Mouse (Mus musculus): ENCODE data around the gene Atxn2.
"Not testable (repeated sequence)": the region's sequence is repeated elsewhere in the genome, so short reads cannot be mapped to it uniquely, and the experiment has no call there.

The Atxn2 gene

DNA sequence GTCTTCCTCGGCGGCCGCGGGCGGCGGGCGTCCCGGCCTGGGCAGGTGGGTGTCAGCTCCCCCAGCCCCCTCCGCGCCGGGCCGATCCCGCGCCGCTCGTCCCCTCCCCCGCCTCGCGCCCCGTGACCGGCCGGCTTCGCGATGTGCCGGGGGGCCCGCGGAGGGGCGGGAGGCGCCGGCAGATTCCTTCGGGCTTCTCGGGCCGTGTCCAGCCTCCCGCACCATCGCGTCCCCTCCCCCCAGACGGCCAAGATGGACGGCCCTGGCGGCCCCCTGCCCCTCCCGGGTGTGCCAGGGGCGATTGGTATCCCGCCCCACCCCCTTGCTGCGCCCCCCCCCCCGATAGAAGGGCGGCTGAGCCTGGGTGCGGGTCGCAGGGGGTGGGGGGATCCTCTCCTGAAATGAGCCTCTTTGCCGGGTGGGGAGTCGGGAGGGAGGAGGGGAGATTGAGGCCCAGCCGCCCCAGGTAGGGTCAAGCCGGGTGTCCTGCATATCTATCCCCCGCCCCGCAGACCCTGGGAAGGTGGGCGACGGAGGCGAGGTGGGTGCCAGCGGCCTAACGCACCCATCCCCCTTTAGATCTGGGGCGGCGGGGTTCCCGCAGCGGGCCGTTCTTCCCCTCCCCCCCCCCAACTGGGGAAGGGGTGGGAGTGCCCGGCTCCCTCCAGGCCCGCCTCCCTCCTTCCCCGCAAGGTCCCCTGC, 1.2 kb downstream of the Atxn2 start:
- peak; percentile 67 for DNase-seq

DNA sequence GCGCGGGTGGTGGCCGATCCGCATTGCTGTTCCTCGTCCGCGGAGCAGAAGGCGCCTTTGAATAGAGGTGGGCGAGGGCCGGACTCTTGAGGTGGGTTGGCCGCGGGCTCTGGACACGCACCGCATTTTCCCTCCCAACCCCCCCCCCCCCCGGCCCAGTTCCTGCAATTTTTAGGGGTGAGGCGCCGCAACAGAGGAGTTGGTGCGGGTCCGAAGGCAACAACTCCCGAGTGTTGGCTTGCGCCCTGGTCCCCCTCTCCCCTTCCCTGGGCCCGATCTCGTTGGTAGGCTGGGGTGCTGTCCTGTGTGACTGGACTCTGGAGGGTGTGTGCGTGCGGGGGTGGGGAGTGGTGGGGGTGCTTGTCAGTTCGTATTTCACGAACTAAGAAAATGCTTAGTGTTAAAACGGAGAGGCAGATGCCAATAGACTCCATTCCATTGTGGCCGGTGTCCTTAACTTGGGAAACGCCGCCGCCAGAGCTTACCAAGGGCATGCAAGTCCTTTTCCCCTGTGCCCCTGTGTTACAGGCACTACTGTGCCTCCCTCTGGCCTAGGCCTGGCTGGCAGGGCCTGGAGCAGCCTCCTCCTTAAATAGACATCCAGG, 1.9 kb downstream of the Atxn2 start:
- DNase-seq: peak; percentile 71

DNA sequence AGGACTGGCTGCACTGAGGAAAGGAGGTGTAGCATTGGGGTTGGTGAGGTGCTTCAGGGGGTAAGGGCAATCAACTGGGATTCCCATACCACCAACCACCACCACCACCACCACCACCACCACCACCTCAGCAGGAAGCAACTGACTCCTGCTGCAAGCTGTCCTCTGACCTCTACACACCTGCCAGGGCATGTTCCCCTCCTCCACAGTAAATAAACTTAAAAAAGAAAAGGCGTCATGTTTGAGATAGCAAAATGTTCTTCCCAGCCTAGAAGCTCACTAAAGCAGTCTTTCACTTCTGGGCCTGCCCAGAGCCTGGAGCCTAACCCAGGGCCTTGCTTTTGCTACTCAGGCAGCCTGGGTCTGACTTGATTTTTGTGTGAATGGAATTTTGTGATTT, 3.2 kb downstream of the Atxn2 start:
- DNase-seq: no peak

DNA sequence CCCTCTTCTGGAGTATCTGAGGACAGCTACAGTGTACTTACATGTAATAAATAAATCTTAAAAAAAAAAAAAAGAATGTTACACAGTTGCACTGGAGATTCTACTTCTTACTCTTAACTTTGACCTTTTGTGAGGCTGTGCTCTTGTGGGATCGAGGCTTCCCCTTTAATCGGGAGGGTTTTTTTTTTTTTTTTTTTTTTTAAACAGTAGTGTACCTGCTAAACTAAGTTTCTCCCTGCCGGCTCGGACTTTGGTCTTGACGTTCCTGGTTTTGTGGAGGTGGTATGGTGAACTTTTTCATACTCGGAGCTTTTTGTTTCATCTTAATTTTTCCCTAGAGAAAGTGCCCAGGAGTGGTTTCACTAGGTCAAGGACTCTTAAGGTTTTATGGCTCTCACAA, 3.8 kb downstream of the Atxn2 start:
- DNase-seq: no peak

DNA sequence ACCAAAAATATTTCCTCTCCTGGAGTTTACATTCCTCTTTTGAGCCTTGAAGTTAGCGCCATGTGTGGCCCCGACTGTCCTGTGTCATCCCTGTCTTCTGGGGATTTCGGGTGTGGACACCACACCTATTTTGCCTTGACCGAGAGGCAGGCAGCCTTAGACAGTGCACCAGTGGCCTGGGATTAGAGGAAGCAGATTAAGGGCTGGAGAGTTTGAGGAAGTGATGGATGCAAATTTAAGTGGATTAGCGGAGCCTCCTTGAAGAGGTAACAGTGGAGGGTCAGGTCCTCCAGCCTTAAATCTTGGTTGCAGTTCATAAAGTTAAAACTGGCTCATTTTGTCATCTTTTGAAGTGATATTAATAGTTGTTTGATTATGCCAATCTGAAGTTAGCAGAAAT, 7.3 kb downstream of the Atxn2 start:
- DNase-seq: no peak

DNA sequence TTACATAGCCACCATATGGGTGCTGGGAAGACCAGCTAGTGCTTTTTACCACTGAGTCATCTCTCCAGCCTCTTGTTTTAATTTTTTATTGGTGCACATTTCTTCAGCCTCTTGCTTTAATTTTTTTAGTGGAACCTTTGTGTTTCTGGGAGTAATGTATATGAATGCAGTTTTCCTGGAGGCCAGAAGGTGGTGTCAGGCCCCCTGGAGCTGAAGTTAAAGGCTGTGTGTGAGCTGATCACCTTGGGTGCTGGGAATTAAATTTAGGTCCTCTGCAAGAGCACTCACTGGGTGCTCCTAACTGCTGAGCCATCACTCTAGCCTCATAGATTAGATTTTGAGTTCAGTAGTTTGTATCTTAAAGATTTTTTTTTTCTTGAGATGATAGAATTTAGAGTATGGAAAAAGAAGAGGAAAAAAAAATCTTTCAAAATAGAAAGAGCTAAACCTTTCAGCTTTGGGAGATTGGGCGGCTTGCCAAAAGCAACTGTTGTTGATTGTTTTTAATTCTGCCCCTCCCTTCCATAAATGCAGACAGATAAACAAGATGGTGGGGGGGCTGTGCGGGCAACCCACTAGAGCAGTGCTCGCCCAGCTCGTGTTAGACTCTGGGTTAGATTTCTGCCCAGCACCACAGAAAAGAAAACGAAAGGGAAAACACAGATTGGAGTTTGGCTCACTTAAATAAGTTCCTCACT, 9.9 kb downstream of the Atxn2 start:
- peak; percentile 33 for DNase-seq

DNA sequence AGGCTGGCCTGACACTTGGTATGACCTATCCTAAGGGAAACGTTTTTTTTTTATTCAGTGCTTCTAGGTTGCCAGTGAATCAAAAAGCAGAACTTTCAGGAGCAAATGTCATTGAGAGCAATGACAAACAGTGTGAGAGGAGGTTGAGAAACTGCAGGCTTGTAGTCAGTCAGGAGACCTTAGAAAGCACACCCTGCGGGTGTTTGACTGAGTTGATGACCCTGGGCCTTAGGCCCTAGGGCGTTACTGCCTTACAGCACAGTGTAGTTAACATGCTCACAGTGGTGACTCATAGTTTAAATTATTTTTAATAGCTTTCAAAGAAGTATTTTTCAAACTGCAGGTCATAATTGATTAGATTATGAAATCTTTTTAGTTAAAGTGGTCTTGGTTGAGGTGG, 10.7 kb downstream of the Atxn2 start:
- DNase-seq: no peak

DNA sequence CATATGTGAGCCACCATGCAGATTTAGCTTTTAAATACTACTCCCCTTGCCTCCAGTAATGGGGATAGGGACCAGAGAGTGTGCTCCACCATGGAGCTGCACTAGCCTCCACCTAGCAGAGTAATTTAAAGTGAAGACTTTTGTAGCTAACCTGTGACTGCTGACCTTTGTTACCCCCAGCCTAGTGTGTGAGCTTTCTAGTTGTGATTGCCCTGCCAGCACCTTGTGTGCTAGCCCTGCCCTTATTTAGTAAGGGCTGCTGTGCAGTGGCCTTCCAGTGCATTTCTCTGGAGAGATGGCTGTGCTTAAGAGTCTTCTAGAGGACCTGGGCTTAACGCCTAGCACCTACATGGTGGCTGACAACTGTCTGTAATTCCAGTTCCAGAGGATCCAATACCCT, 13.5 kb downstream of the Atxn2 start:
- DNase-seq: no peak

DNA sequence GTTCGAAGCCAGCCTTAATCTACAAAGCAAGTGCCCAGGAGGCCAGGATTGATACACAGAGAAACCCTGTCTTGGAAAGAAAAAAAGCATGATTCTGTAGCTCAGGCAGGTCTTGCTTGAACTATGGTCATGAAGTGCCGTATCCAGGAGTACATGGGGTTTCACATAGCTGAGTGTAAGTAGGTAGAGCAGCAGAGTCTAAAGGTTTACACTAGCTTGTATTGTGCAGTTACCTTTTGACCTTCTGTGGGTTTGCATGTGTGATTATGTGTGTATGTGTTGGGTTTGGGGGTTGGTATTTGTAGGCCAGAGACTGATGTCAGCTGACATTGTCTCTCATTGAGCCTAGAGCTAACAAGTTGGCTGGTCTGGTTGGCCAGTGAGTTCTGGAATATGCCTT, 18.9 kb downstream of the Atxn2 start:
- DNase-seq: no peak

DNA sequence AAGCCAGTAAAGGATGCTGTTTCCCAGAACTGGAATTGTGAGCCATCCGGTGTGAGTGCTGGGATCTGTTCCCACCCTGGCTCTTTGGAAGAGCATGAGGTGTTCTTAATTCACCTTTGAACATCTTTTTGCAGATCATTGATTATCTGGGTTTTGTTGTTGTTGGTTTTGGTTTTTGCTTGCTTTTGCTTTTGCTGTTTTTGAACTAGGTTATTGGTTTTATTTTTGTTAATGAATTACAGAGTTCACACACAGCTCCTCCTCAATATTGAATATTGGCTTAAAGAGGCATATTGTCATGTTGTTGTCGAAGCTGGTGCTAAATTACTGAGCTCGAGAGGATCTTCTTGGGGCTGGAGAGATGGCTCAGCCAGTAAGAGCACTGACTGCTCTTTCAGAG, 25.5 kb downstream of the Atxn2 start:
- DNase-seq: no peak

DNA sequence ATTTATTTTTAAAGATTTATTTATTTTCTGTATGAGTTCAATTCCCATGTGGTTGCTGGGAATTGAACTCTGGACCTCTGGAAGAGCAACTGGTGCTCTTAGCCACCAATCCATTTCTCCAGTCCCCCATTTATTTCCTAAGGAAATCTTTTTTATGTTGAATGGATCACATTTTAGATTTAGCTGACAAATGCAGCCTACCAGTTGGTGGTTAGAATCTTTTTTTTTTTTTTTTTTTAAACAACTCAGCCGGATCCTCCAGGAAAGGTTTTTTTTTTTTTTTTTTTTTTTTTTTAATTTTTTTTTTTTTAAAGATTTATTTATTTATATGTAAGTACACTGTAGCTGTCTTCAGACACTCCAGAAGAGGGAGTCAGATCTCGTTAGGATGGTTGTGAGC, 27.0 kb downstream of the Atxn2 start:
- not testable (repeated sequence) for DNase-seq

DNA sequence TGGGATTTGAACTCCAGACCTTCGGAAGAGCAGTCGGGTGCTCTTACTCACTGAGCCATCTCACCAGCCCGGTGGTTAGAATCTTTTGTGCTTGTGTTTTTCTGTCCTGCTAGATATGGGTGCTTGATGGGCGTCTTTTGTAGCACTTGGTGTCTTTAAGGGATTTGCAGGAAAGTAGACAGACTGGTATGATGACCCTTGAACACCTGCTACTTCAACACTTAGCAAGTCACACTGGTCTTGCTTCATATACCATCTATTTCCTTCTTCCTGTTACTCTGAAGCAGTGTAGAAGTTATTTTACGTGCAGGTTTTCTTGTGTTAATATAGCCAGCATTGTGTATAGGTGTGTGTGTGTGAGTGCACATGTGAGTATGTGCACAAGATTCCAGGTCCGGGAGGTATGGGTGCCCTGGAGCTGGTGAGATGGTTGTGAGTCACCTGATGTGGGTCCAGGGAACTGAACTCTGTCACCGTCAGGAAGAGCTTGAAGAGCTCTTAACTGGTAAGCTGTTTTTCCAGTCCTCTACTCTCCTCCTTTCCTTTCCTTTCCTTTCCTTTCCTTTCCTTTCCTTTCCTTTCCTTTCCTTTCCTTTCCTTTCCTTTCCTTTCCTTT, 27.5 kb downstream of the Atxn2 start:
- DNase-seq: no peak

DNA sequence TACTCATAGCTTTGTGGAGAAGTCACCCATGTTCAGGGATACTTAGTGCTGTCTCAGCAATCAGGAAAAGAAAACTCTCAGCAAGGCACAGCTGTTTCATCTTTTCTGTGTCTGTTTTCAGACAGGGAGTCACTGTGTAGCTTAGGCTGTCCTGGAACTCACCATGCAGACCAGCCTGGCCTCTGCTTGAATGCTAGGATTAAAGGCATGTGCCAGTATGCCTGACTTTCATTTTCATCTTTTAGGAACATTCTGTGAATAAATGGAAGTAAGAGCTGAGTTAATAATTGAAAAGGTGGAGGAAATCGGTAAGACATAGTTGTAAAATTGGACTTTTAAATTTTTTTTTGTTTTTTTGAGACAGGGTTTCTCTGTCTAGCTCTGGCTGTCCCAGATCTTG, 29.4 kb downstream of the Atxn2 start:
- no peak for DNase-seq

DNA sequence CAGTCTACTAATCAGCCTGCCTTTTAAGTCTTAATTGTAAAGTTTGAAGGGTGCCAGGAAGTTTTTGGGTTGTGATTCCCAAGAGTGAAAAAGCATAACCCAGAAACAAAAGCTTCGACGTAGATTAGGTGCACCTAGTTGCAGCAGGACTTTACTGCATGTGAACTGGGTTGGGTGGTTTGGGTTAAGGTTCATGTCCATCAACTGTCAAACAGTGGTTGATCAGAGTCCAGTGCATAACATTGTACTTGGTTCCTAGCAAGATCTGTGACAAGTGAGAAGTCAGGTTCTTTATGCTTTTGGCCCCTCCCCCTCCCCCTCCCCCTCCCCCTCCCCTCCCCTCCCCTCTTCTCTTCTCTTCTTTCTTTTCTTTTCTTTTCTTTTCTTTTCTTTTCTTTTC, 31.8 kb downstream of the Atxn2 start:
- DNase-seq: no peak

DNA sequence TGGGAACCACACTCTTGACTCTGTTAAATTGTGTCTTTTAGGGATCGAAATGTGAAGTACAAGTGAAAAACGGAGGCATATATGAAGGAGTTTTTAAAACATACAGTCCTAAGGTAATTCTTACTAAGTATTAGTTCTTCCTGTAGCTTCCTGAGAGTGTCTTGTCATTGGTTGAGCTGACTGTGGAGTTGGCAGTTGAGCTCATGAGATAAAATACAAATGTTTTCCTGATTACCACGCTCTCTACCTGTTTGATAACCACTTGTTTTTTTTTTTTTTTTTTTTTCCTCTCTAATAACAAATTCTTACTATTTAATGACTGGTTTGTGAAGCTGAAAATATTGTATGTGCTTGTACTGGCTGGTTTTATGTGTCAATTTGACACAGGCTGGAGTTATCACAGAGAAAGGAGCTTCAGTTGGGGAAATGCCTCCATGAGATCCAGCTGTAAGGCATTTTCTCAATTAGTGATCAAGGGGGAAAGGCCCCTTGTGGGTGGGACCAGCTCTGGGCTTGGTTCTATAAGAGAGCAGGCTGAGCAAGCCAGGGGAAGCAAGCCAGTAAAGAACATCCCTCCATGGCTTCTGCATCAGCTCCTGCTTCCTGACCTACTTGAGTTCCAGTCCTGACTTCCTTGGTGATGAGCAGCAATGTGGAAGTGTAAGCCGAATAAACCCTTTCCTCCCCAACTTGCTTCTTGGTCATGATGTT, 36.9 kb downstream of the Atxn2 start:
- DNase-seq: not testable (repeated sequence)

DNA sequence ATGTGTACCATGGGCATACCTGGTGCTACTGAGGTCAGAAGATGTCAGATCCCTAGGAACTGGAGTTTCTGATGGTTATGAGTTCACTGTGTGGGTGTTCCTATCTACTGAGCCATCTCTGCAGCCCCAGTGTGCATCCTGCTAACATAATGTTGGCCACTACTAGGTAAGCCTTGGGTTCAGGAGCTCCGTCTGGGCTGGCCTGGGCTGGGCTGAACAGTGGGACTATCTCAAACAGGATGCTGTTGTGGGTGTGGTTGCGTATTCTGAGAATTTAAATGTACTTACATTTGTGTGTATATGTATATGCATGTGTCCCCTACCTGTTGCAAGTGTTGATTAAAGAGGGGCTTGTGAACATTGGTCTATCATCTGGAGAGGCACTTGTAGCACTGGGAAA, 38.5 kb downstream of the Atxn2 start:
- DNase-seq: no peak

DNA sequence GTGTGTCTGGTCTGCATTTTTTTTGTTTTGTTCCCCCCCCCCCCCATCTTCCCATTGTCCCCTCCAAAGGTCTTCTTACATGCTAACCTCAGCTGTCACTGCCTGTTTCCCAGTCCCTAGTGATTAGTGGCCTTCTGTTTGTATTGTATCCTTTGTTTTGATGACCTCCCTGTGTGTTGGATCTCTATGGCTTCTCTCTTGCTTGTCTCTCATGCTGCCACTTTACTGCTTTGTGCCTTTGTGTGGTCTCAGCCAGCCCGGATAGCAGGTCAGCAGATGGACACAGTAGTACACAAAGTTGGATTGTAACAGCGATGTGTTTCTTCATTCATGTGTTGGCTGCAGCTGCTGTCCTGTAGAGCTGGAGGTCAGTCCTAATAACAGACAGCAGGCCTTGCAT, 46.8 kb downstream of the Atxn2 start:
- DNase-seq: peak; percentile 3

DNA sequence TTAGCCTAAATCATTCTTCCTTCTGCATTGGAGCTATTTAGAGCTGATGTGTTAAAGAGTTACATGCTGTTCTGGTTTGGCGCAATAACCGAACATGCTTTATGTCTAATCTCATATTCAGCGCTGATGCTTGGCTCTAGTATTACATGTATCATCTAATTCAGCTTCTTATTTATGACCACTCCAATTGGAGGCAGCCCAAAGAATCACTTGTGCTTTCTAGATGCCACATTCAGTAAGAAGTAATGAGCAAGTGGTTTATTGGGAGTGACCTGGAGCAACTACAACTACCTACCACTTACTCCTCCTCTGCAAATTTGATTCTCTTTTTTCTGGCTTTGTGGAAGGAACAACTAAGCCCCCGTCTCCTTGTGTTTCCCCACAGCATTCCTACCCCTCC, 47.2 kb downstream of the Atxn2 start:
- DNase-seq: no peak

DNA sequence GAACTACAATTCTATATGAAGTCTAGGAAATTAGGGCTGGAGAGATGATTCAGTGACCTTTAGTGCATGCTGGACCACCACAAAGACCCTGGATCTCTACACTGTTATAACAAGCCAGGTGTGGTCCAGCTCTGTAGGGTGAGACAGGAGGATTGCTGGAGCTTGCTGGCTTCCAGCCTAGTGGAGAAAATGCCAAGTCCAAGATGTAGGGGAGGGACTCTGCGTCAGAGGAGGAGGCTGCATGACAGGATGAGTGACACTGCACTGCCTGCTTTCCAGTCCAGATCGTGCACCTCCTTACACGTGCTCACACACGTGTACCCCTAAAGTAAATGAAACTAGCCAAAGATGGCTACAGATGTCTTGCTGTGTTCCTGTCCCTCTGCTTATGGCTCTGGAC, 48.8 kb downstream of the Atxn2 start:
- DNase-seq: no peak

DNA sequence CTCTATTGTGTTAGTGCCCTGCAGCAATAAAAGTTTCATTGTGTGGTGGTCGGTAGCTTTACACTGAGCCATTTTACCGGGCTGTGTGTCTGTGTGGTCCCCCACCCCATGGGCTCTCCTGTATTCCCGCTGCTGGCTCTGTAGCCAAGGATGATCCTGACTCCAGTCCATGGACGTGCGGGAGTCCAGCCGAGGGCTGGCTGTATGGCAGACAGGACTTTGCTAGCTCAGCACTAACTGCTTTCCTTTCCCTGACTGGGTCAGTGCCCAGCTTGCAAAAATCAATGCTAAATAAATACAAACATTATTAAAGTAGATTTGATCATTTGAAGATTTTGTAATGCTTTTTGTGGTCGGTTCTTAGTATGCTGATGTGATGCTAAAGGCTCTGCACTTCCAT, 50.3 kb downstream of the Atxn2 start:
- no peak for DNase-seq

DNA sequence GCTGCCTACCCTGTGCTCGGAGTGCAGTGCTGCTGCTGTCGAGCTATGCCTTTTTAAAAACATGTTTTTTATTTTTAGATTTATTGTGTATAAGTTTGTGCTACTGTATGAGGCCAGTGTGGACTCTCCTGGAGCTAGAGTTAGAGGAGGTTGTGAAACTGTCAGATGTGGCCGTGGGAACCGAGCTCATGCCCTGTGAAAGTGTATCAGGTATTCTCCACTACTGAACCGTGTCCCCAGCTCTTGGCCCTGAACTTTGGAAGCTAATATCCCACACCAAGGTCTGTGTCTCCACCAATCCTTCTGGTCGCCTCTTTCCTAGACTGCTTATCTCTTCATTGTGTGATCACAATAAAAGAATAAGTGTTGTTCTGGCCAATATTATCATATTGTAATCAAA, 51.8 kb downstream of the Atxn2 start:
- DNase-seq: no peak

DNA sequence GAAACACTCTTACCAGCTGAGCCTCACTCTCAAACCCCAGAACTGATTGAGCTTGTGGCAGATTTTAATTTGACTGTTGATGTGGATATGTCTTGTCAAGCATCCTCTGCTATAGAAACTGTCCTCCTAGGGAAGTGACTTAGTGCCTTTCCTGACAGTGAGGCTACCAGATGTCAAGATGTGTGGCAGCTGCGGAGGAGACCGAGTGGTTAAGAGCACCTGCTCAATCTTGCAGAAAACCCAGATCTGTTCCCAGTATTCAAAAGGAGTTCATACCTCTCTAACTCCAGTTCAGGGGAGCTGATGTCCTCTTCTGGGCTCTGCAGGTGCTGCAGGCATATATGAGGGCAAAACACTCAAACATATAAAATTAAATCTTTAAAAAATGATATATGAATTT, 53.9 kb downstream of the Atxn2 start:
- no peak for DNase-seq

DNA sequence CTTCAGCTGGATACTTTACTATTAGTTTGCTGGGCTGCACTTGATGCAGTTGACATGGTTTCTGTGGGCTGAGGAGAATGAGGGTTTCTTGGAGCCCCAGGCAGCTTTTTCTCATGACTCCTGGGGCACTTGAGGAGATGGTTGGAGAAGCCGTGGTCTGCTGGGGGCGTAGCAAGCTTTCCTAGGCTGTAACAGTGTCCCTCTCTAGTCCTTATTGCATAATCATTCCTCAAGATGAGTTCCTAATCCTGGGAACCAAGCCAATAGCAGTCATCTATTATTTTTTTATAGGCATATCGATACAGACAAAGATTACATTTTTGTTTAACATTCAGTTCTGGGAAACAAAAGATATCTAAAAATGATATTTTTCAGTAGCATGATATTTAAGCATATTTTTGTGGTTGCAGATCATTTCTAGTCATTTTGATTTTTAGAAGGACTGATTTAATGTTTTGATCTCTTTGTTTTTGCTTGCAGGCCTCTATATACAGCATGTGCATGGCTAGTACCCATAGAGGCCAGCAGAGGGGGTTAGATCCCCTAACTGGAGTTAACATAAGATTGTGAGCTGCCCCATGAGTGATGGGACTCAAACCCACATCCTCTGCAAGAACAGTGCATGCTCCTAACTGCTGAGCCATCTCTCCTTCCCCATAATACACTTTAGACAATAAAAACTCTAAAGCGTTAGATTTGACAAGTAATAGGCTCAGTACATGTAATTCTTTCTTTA, 55.1 kb downstream of the Atxn2 start:
- peak; percentile 5 for DNase-seq
